Mouse (Mus musculus) ES-E14 (cell line): ENCODE measurements at regions not wholly inside any gene's neighbourhood (a gene's known extent, or its start where the extent isn't known, plus 50 kb on each side); places are given as distances from the start of the nearest gene placed in this dataset.

ENCODE experiments used
- HCFC1 ChIP-seq: IDR thresholded peaks from 2 replicates; pipeline ENCODE4 v1.6.1; 2012; ENCODE audit warnings: low read length, inconsistent platforms, borderline replicate concordance; ENCODE audit not compliant: insufficient read depth
- MAFK ChIP-seq: IDR thresholded peaks from 2 replicates; pipeline ENCODE4 v1.6.1; 2014; ENCODE audit warnings: mild to moderate bottlenecking, low read depth, low read length, inconsistent platforms; ENCODE audit not compliant: insufficient read depth
- ZNF384 ChIP-seq: IDR thresholded peaks from 2 replicates; pipeline ENCODE4 v1.6.1; 2012; ENCODE audit warnings: low read depth, low read length, inconsistent platforms

- TF ChIP-seq MAFK = no peak
- TF ChIP-seq ZNF384 = no peak
- no peak for TF ChIP-seq HCFC1
Observed at GRCm38 (mm10) chr11:8084328-8084727, 580.0 kb downstream of the Tns3 start.
